Comparison of ENCODE assay signal across 8 mouse cellular contexts in genomic region chr4:108406138-108406860, GRCm38 (mm10). TPM values are rescaled to one million over a fixed set of nuclear protein-coding genes. Genes with fewer than 3 reads are reported as not detected.
DNase-seq lines count a peak whose midpoint lies in the region; TF ChIP-seq lines count a peak whose summit lies in the region.

No protein-coding gene starts in this region.

- DNase-seq in ES-E14 (ENCODE audit: low read depth, low spot score), result no peak
- DNase-seq in cerebellum, adult 9-10 months, result peak; percentile 78
- peak; percentile 50 to 64 for DNase-seq in frontal cortex, postnatal 10 days (ENCODE audit: low spot score in 2 of 2)
- peak; percentile 72 for DNase-seq in hindbrain, embryonic 10.5 days (ENCODE audit: low spot score)
- DNase-seq in layer of hippocampus, postnatal 14 days (ENCODE audit: low spot score in 2 of 2), result peak; percentile 41 to 66
- peak; percentile 87 for DNase-seq in lung, postnatal 10 days
- DNase-seq in retina, adult 2 months (ENCODE audit: low read depth, low spot score), result peak; percentile 20
- peak; percentile 37 for DNase-seq in thymus, postnatal 4 days

- 1% methylated on average over 52 of the region's 52 CpGs for WGBS in hindbrain, embryonic 10.5 days

- H3K4me3 ChIP-seq in ES-E14 (ENCODE audit: insufficient read depth in 1 of 2, low read depth in 1 of 2, low read length in 2 of 2, poor library complexity in 1 of 2, severe bottlenecking in 1 of 2), result peak overlapping the region; percentile 66 to 72
- peak overlapping the region; percentile 54 for H3K4me3 ChIP-seq in hindbrain, embryonic 10.5 days

- peaks cover 4 to 9% of the 10 kb centered on the region in 2 experiments; a peak in 3 of 4 replicates for H3K4me1 ChIP-seq in ES-E14 (ENCODE audit: control insufficient read depth in 2 of 2, insufficient read depth in 2 of 2, low read length in 2 of 2, poor library complexity in 1 of 2)
- H3K4me1 ChIP-seq in hindbrain, embryonic 10.5 days (replicated peaks), result peaks cover 28% of the 10 kb centered on the region

- no peaks in the 10 kb centered on the region; the same call in 1 of the 2 replicates for H3K36me3 ChIP-seq in ES-E14 (ENCODE audit: control insufficient read depth, insufficient read depth, low read length, poor library complexity, severe bottlenecking)
- no peaks in the 10 kb centered on the region for H3K36me3 ChIP-seq in hindbrain, embryonic 10.5 days

- no peak overlapping the region for H3K27ac ChIP-seq in ES-E14 (ENCODE audit: insufficient read depth, low read depth, low read length, poor library complexity, severe bottlenecking)
- peak overlapping the region; percentile 88 for H3K27ac ChIP-seq in hindbrain, embryonic 10.5 days

- in situ Hi-C loops in ES-E14 (cut with MboI; ENCODE audit: low sequenced_read_pairs in 2 of 2, unreplicated experiment in 2 of 2), result no loop called here

- peak overlapping the region; percentile 69 for H3K9ac ChIP-seq in ES-E14 (ENCODE audit: insufficient read depth, low read depth, low read length, poor library complexity, severe bottlenecking)

- H3K27me3 ChIP-seq in hindbrain, embryonic 10.5 days (ENCODE audit: insufficient read depth, poor library complexity, severe bottlenecking), result peaks cover 10% of the 10 kb centered on the region; the same call in 1 of the 2 replicates

- H3K9me3 ChIP-seq in ES-E14 (ENCODE audit: control insufficient read depth, insufficient read depth, low read depth, low read length), result no peaks in the 10 kb centered on the region
- H3K9me3 ChIP-seq in hindbrain, embryonic 10.5 days, result no peaks in the 10 kb centered on the region

TF ChIP-seq in ES-E14, 5 proteins besides CTCF, POLR2A, EP300 and RAD21:
- TF ChIP-seq HCFC1 (IDR thresholded peaks at IDR 0.05; ENCODE audit: borderline replicate concordance, insufficient read depth, low read length), result no peak
- TF ChIP-seq ZNF384 (IDR thresholded peaks at IDR 0.05; ENCODE audit: low read depth, low read length), result no peak
- no peak for TF ChIP-seq ZC3H11A (IDR thresholded peaks at IDR 0.05; ENCODE audit: borderline replicate concordance, low read depth, low read length)
- no peak for TF ChIP-seq CHD2 (IDR thresholded peaks at IDR 0.05; ENCODE audit: low read depth, low read length)

RNA-seq across cellular contexts. Expression of gene Gpx7, which starts 0.5 kb away (rescaled TPM):
- 18.6 and 35.1 TPM in 2 replicates for total RNA-seq in ES-E14 (2012; rRNA removed)
- polyA plus RNA-seq in hindbrain, embryonic 10.5 days (2016; fragmentation: Nextera tagmentation; extraction: Ambion mirVana), result 45.9 and 56.0 TPM in 2 replicates
- total RNA-seq in layer of hippocampus, postnatal 14 days (2021), result 1 to 10 TPM; 7.4 to 8.0 TPM

RNA-seq across cellular contexts. Expression of gene Shisal2a, which starts 23.1 kb away (rescaled TPM):
- 1.5 and 5.5 TPM in 2 replicates for total RNA-seq in ES-E14 (2012; rRNA removed)
- polyA plus RNA-seq in hindbrain, embryonic 10.5 days (2016; fragmentation: Nextera tagmentation; extraction: Ambion mirVana), result 1.1 and 2.4 TPM in 2 replicates
- total RNA-seq in layer of hippocampus, postnatal 14 days (2021), result not detected

RNA-seq across cellular contexts. Expression of gene Tut4, which starts 52.9 kb away (rescaled TPM):
- total RNA-seq in ES-E14 (2012; rRNA removed), result 27.2 and 32.8 TPM in 2 replicates
- polyA plus RNA-seq in hindbrain, embryonic 10.5 days (2016; fragmentation: Nextera tagmentation; extraction: Ambion mirVana), result 62.4 and 81.0 TPM in 2 replicates
- 10 to 100 TPM; 40.3 to 41.3 TPM for total RNA-seq in layer of hippocampus, postnatal 14 days (2021)
